Mouse (Mus musculus) spleen, adult 2 months (tissue): Measurements from ENCODE around the gene Lcn12.

ENCODE experiments used
- CTCF ChIP-seq: fragments of 200-500 bp; IDR thresholded peaks from 2 replicates; pipeline ENCODE4 v1.5.1; 2011; ENCODE audit warnings: mild to moderate bottlenecking, inconsistent platforms; ENCODE audit not compliant: insufficient read depth, insufficient read length, insufficient replicate concordance; ENCODE audit errors: extremely low read depth
- POLR2A ChIP-seq: fragments of 200-500 bp; IDR thresholded peaks from 2 replicates; pipeline ENCODE4 v1.6.1; 2011; ENCODE audit warnings: low read depth, low read length, inconsistent platforms

DNA sequence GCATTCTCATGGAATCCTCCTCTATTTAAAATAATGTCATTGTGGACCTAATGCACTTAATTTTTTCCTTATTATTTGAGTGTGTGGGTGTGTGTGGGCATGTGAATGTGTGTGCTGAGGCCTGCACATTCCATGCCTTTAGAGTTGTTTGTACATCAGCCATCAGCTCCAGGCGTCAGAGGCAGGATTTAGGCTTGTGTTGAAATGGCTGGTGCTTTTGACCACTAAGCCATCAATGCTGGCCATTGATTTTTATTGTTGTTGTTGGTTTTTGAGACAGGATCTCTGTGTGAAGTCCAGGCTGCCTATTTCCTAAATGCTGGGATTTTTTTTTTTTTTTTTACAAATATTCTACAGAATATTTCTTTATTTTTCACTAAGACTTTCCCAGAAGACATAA lies 40.8 kb downstream of the Lcn12 start:
- TF ChIP-seq POLR2A (no peak), CTCF (no peak)
